Mouse (Mus musculus) hindbrain, embryonic 16.5 days (tissue): ENCODE data around the gene Uckl1. TPM values are rescaled to one million over a fixed set of nuclear protein-coding genes. Genes with fewer than 3 reads are reported as not detected.

ENCODE experiments used
- ATAC-seq: fragments of 200-750 bp; cut with Nextera tagmentation; 2 replicates; pipeline ENCODE4 v1.8.0; 2017; ENCODE audit warnings: moderate TSS enrichment, moderate library complexity
- H3K27ac ChIP-seq: fragments of 300-500 bp; sonication (generic); 2 replicates; pipeline ENCODE4 v1.5.1; 2014; ENCODE audit warnings: low read depth, mild to moderate bottlenecking, control low read depth, low read length, moderate library complexity
- H3K27me3 ChIP-seq: fragments of 300-500 bp; sonication (generic); replicated peaks from 2 replicates; pipeline ENCODE4 v1.6.1; 2014; ENCODE audit warnings: low read length; ENCODE audit not compliant: control insufficient read depth, insufficient read depth
- H3K36me3 ChIP-seq: fragments of 300-500 bp; sonication (generic); 2 replicates; pipeline ENCODE4 v1.6.1; 2014; ENCODE audit warnings: mild to moderate bottlenecking, low read length, moderate library complexity, mixed read lengths; ENCODE audit not compliant: control insufficient read depth, insufficient read depth
- H3K4me1 ChIP-seq: fragments of 300-500 bp; sonication (generic); 2 replicates; pipeline ENCODE4 v1.6.1; 2014; ENCODE audit warnings: low read depth, low read length; ENCODE audit not compliant: control insufficient read depth, insufficient read depth
- H3K4me2 ChIP-seq: fragments of 300-500 bp; sonication (generic); 2 replicates; pipeline ENCODE4 v1.6.1; 2014; ENCODE audit warnings: mild to moderate bottlenecking, low read length, control low read depth, moderate library complexity
- H3K4me3 ChIP-seq: fragments of 300-500 bp; sonication (generic); 2 replicates; pipeline ENCODE4 v1.5.1; 2014; ENCODE audit warnings: mild to moderate bottlenecking, low read length, control low read depth, moderate library complexity
- H3K9ac ChIP-seq: fragments of 300-500 bp; sonication (generic); 2 replicates; pipeline ENCODE4 v1.6.1; 2014; ENCODE audit warnings: low read depth, mild to moderate bottlenecking, control low read depth, low read length, moderate library complexity
- H3K9me3 ChIP-seq: fragments of 300-500 bp; sonication (generic); 2 replicates; pipeline ENCODE4 v1.6.1; 2014; ENCODE audit warnings: mild to moderate bottlenecking, low read length, moderate library complexity; ENCODE audit not compliant: control insufficient read depth
- WGBS: fragments of 180-500 bp; shearing (Covaris S2); extraction: QIAGEN DNeasy Blood & Tissue Kit; methylation state at CpG from one replicate; pipeline ENCODE4 v1.1.7; 2014; 5-methylcytosine and 5-hydroxymethylcytosine counted together
- polyA plus RNA-seq: library from polyadenylated mRNA; unstranded; fragments of >200 nt; fragmentation: Nextera tagmentation; extraction: Ambion mirVana; gene quantifications from 2 replicates; pipeline ENCODE4 v1.2.1, GENCODE M21; 2015

Gene Uckl1
- polyA plus RNA-seq, 1 experiment from 2014 or later = 59.4 TPM

- WGBS = 98% methylated on average over 6 of the region's 6 CpGs
- Histone ChIP-seq H3K9me3 (no peaks in the 10 kb centered on the region), H3K4me3 (no peak overlapping the region), H3K4me1 (peaks cover 7% of the 10 kb centered on the region), H3K9ac (no peak overlapping the region), H3K36me3 (peaks cover under 1% of the 10 kb centered on the region; the same call in 1 of the 2 replicates), H3K4me2 (no peak overlapping the region), H3K27ac (no peak overlapping the region), H3K27me3 (no peaks in the 10 kb centered on the region)
- ATAC-seq = no peak
Measured at GRCm38 (mm10) chr2:181541761-181542380, 42.8 kb downstream of the Uckl1 start.

- Histone ChIP-seq H3K9me3 (no peaks in the 10 kb centered on the region), H3K36me3 (no peaks in the 10 kb centered on the region), H3K27me3 (no peaks in the 10 kb centered on the region), H3K27ac (peak overlapping the region; percentile 48), H3K4me2 (no peak overlapping the region), H3K4me1 (peaks cover 7% of the 10 kb centered on the region), H3K4me3 (no peak overlapping the region), H3K9ac (no peak overlapping the region)
- ATAC-seq = peak; percentile 76
- 69% methylated on average over 2 of the region's 2 CpGs for WGBS
Measured at GRCm38 (mm10) chr2:181537444-181538047, 47.1 kb downstream of the Uckl1 start.

- Histone ChIP-seq H3K4me2 (no peak overlapping the region), H3K27ac (no peak overlapping the region)
Measured at GRCm38 (mm10) chr2:181536410-181536809, 48.3 kb downstream of the Uckl1 start.

GRCm38 (mm10) chr2:181532589-181532988 is 52.1 kb downstream of the Uckl1 start:
- Histone ChIP-seq H3K36me3 (no peaks in the 10 kb centered on the region), H3K27me3 (no peaks in the 10 kb centered on the region), H3K4me1 (peaks cover 2% of the 10 kb centered on the region), H3K4me3 (no peak overlapping the region), H3K4me2 (no peak overlapping the region), H3K9me3 (no peaks in the 10 kb centered on the region), H3K9ac (no peak overlapping the region), H3K27ac (no peak overlapping the region)
- WGBS = 95% methylated on average over 3 of the region's 3 CpGs
- no peak for ATAC-seq

More at GRCm38 (mm10) chr2:181536410-181536809, 48.3 kb downstream of the Uckl1 start:
- H3K27me3 ChIP-seq = no peaks in the 10 kb centered on the region
- no peaks in the 10 kb centered on the region for H3K36me3 ChIP-seq
- H3K4me1 ChIP-seq = peaks cover 7% of the 10 kb centered on the region
- WGBS = 88% methylated on average over 2 of the region's 2 CpGs
- H3K9ac ChIP-seq = no peak overlapping the region
- no peak overlapping the region for H3K4me3 ChIP-seq
- H3K9me3 ChIP-seq = no peaks in the 10 kb centered on the region
- no peak for ATAC-seq

GRCm38 (mm10) chr2:181529076-181529475 is 55.6 kb downstream of the Uckl1 start:
- Histone ChIP-seq H3K9me3 (no peaks in the 10 kb centered on the region), H3K27ac (no peak overlapping the region), H3K27me3 (no peaks in the 10 kb centered on the region), H3K4me1 (no peaks in the 10 kb centered on the region), H3K9ac (no peak overlapping the region), H3K4me3 (no peak overlapping the region), H3K36me3 (no peaks in the 10 kb centered on the region), H3K4me2 (no peak overlapping the region)
- WGBS = 86% methylated on average over 1 of the region's 1 CpGs
- ATAC-seq = no peak

GRCm38 (mm10) chr2:181525526-181525925 is 59.2 kb downstream of the Uckl1 start:
- H3K4me1 ChIP-seq = peaks cover 13% of the 10 kb centered on the region
- no peak overlapping the region for H3K9ac ChIP-seq
- no peaks in the 10 kb centered on the region for H3K36me3 ChIP-seq
- no peak overlapping the region for H3K27ac ChIP-seq
- no peak for ATAC-seq
- H3K4me3 ChIP-seq = no peak overlapping the region
- H3K4me2 ChIP-seq = no peak overlapping the region
- no peaks in the 10 kb centered on the region for H3K9me3 ChIP-seq
- no peaks in the 10 kb centered on the region for H3K27me3 ChIP-seq
- WGBS = 94% methylated on average over 5 of the region's 5 CpGs

- Histone ChIP-seq H3K9me3 (no peaks in the 10 kb centered on the region), H3K4me2 (no peak overlapping the region), H3K27me3 (no peaks in the 10 kb centered on the region), H3K4me3 (no peak overlapping the region), H3K4me1 (peaks cover 22% of the 10 kb centered on the region), H3K9ac (no peak overlapping the region), H3K27ac (no peak overlapping the region), H3K36me3 (no peaks in the 10 kb centered on the region)
- no peak for ATAC-seq
- WGBS = 75% methylated on average over 5 of the region's 5 CpGs
Measured at GRCm38 (mm10) chr2:181522811-181523210, 61.9 kb downstream of the Uckl1 start.

GRCm38 (mm10) chr2:181521491-181521890 is 63.2 kb downstream of the Uckl1 start:
- Histone ChIP-seq H3K9ac (peak overlapping the region; percentile 41), H3K36me3 (peaks cover 4% of the 10 kb centered on the region), H3K4me1 (peaks cover 22% of the 10 kb centered on the region), H3K4me3 (peak overlapping the region; percentile 62), H3K4me2 (peak overlapping the region; percentile 79), H3K9me3 (no peaks in the 10 kb centered on the region), H3K27me3 (no peaks in the 10 kb centered on the region), H3K27ac (no peak overlapping the region)
- ATAC-seq = no peak
- 54% methylated on average over 10 of the region's 10 CpGs for WGBS

- Histone ChIP-seq H3K4me3 (peak overlapping the region; percentile 62), H3K27me3 (no peaks in the 10 kb centered on the region), H3K36me3 (peaks cover 10% of the 10 kb centered on the region), H3K9ac (peak overlapping the region; percentile 91), H3K9me3 (no peaks in the 10 kb centered on the region), H3K4me2 (peak overlapping the region; percentile 79), H3K4me1 (peaks cover 22% of the 10 kb centered on the region), H3K27ac (peak overlapping the region; percentile 96)
- ATAC-seq = no peak
- WGBS = under 1% methylated on average over 17 of the region's 17 CpGs
Measured at GRCm38 (mm10) chr2:181520936-181521227, 63.8 kb downstream of the Uckl1 start.
